Mouse (Mus musculus) hindbrain, embryonic 13.5 days (tissue): ENCODE measurements around the gene Camk1d. TPM values are rescaled to one million over a fixed set of nuclear protein-coding genes. Genes with fewer than 3 reads are reported as not detected.

Source experiments
- ATAC-seq: fragments of 200-750 bp; cut with Nextera tagmentation; 2 replicates; pipeline ENCODE4 v1.8.0; 2017; ENCODE audit warnings: moderate TSS enrichment; ENCODE audit not compliant: low FRiP score
- H3K27ac ChIP-seq: fragments of 300-500 bp; sonication (generic); 2 replicates; pipeline ENCODE4 v1.5.1; 2015; ENCODE audit warnings: inconsistent platforms, mild to moderate bottlenecking, moderate library complexity
- H3K27me3 ChIP-seq: fragments of 300-500 bp; sonication (generic); 2 replicates; pipeline ENCODE4 v1.6.1; 2015; ENCODE audit warnings: mild to moderate bottlenecking, inconsistent platforms
- H3K36me3 ChIP-seq: fragments of 300-500 bp; sonication (generic); 2 replicates; pipeline ENCODE4 v1.6.1; 2015; ENCODE audit warnings: mild to moderate bottlenecking, inconsistent platforms
- H3K4me1 ChIP-seq: fragments of 300-500 bp; sonication (generic); replicated peaks from 2 replicates; pipeline ENCODE4 v1.6.1; 2015; ENCODE audit warnings: inconsistent platforms
- H3K4me2 ChIP-seq: fragments of 300-500 bp; sonication (generic); 2 replicates; pipeline ENCODE4 v1.6.1; 2015; ENCODE audit warnings: inconsistent platforms, mild to moderate bottlenecking, moderate library complexity
- H3K4me3 ChIP-seq: fragments of 300-500 bp; sonication (generic); 2 replicates; pipeline ENCODE4 v1.5.1; 2015; ENCODE audit warnings: mild to moderate bottlenecking, inconsistent platforms
- H3K9ac ChIP-seq: fragments of 300-500 bp; sonication (generic); 2 replicates; pipeline ENCODE4 v1.6.1; 2015; ENCODE audit warnings: mild to moderate bottlenecking, inconsistent platforms
- H3K9me3 ChIP-seq: fragments of 300-500 bp; sonication (generic); 2 replicates; pipeline ENCODE4 v1.6.1; 2016; ENCODE audit warnings: inconsistent platforms
- WGBS: fragments of 180-500 bp; shearing (Covaris S2); methylation state at CpG from one replicate; pipeline ENCODE4 v1.1.7; 2015; 5-methylcytosine and 5-hydroxymethylcytosine counted together
- polyA plus RNA-seq: library from polyadenylated mRNA; unstranded; fragments of >200 nt; fragmentation: Nextera tagmentation; extraction: Ambion mirVana; gene quantifications from 2 replicates; pipeline ENCODE4 v1.2.1, GENCODE M21; 2015

Camk1d gene
- polyA plus RNA-seq, 1 experiment from 2014 or later, result 3.5 TPM

DNA sequence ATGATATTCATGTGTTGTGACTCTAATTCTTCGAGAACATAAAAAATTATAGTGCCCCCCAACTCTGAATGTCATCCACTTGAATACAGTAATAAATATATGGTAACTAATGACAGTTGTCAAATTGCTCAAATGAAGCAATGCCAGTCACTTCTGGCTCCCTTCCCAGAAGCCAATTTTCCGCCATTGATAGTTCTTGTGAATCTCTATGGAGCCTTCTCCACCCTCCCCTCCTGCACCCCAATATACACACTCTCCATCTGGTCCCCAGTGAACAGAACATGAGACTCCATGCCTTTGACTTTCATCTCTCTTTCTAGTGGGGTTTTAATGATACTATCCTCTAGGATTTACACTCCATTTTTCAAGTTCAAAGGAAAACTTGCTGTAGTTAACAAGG, 184.3 kb downstream of the Camk1d start:
- no peak overlapping the region for H3K27ac ChIP-seq
- H3K9ac ChIP-seq, result no peak overlapping the region
- WGBS, result 75% methylated on average over 2 of the region's 2 CpGs
- H3K36me3 ChIP-seq, result no peaks in the 10 kb centered on the region
- H3K4me2 ChIP-seq, result no peak overlapping the region
- no peaks in the 10 kb centered on the region for H3K4me1 ChIP-seq
- no peaks in the 10 kb centered on the region for H3K27me3 ChIP-seq
- H3K9me3 ChIP-seq, result no peaks in the 10 kb centered on the region
- H3K4me3 ChIP-seq, result no peak overlapping the region
- ATAC-seq, result no peak

GRCm38 (mm10) chr2:5519221-5519669, 195.1 kb downstream of the Camk1d start:
- Histone ChIP-seq H3K9ac (no peak overlapping the region), H3K27me3 (no peaks in the 10 kb centered on the region), H3K36me3 (no peaks in the 10 kb centered on the region), H3K4me2 (no peak overlapping the region), H3K4me3 (no peak overlapping the region), H3K4me1 (0 out of 2 replicates have a peak, but pooled peaks cover 4% of the 10 kb centered on the region), H3K9me3 (0 out of 2 replicates have a peak, but pooled peaks cover 3% of the 10 kb centered on the region), H3K27ac (no peak overlapping the region)
- no peak for ATAC-seq
- WGBS, result 59% methylated on average over 8 of the region's 8 CpGs

GRCm38 (mm10) chr2:5515106-5515505, 199.2 kb downstream of the Camk1d start:
- WGBS, result 89% methylated on average over 2 of the region's 2 CpGs
- no peak for ATAC-seq
- Histone ChIP-seq H3K4me2 (no peak overlapping the region), H3K27me3 (no peaks in the 10 kb centered on the region), H3K9ac (no peak overlapping the region), H3K36me3 (no peaks in the 10 kb centered on the region), H3K4me1 (0 out of 2 replicates have a peak, but pooled peaks cover 4% of the 10 kb centered on the region), H3K9me3 (0 out of 2 replicates have a peak, but pooled peaks cover 7% of the 10 kb centered on the region), H3K4me3 (no peak overlapping the region), H3K27ac (no peak overlapping the region)

GRCm38 (mm10) chr2:5514095-5514494, 200.2 kb downstream of the Camk1d start:
- no peak overlapping the region for H3K4me2 ChIP-seq
- no peaks in the 10 kb centered on the region for H3K36me3 ChIP-seq
- no peak overlapping the region for H3K4me3 ChIP-seq
- H3K9ac ChIP-seq, result no peak overlapping the region
- H3K4me1 ChIP-seq, result 0 out of 2 replicates have a peak, but pooled peaks cover 2% of the 10 kb centered on the region
- no peak overlapping the region for H3K27ac ChIP-seq
- H3K9me3 ChIP-seq, result 0 out of 2 replicates have a peak, but pooled peaks cover 7% of the 10 kb centered on the region
- H3K27me3 ChIP-seq, result no peaks in the 10 kb centered on the region
- WGBS, result 94% methylated on average over 5 of the region's 5 CpGs
- ATAC-seq, result no peak

DNA sequence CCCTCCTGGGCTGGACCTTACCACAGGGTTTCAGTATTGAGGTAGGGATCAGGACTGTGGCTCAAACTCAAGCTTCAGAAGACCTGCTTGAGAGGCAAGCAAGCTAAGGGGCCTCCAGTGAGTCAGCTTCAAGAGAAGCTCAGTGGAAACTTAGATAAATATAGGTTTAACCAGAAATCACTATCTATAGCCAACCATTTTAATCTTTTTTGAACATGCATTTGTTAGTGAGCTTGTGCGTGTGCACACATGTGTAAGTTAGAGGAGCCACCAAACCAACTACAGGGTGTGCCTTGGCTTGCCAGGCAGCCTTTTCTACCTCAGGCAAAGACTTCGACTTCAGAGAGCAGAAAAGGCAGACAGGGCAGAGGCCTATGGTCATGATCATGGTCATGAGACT, 200.7 kb downstream of the Camk1d start:
- no peak overlapping the region for H3K4me2 ChIP-seq
- H3K9me3 ChIP-seq, result 0 out of 2 replicates have a peak, but pooled peaks cover 7% of the 10 kb centered on the region
- H3K27ac ChIP-seq, result no peak overlapping the region
- H3K4me3 ChIP-seq, result no peak overlapping the region
- H3K36me3 ChIP-seq, result no peaks in the 10 kb centered on the region
- H3K27me3 ChIP-seq, result no peaks in the 10 kb centered on the region
- no peaks in the 10 kb centered on the region for H3K4me1 ChIP-seq
- ATAC-seq, result no peak
- WGBS, result 90% methylated on average over 2 of the region's 2 CpGs
- no peak overlapping the region for H3K9ac ChIP-seq

GRCm38 (mm10) chr2:5510042-5510441, 204.3 kb downstream of the Camk1d start:
- H3K27ac ChIP-seq, result no peak overlapping the region
- no peak overlapping the region for H3K9ac ChIP-seq
- H3K4me1 ChIP-seq, result no peaks in the 10 kb centered on the region
- ATAC-seq, result no peak
- no peaks in the 10 kb centered on the region for H3K27me3 ChIP-seq
- no peak overlapping the region for H3K4me2 ChIP-seq
- 91% methylated on average over 6 of the region's 6 CpGs for WGBS
- H3K9me3 ChIP-seq, result 0 out of 2 replicates have a peak, but pooled peaks cover 7% of the 10 kb centered on the region
- H3K36me3 ChIP-seq, result no peaks in the 10 kb centered on the region
- no peak overlapping the region for H3K4me3 ChIP-seq

DNA sequence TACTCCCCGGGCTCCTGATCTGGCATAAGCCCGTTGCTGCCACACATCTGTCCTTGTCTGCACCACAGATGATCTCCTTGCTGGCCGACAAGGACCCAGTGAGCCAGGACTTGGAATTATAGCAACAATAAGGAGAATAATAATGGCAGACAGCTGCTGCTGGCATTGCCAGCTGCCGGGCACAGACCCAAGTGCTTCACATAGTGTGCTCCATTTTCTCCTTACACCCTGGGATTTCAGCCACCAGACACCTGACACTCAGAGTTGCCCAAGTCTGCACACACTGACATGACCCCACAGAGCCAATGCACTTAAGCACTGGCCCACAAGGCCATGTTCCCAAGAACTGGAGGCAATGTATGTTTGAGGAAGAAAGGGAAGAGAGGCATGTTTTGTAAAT, 214.7 kb downstream of the Camk1d start:
- Histone ChIP-seq H3K9ac (no peak overlapping the region), H3K27me3 (no peaks in the 10 kb centered on the region), H3K4me1 (no peaks in the 10 kb centered on the region), H3K4me2 (no peak overlapping the region), H3K36me3 (no peaks in the 10 kb centered on the region), H3K27ac (no peak overlapping the region), H3K9me3 (no peaks in the 10 kb centered on the region), H3K4me3 (no peak overlapping the region)
- 63% methylated on average over 4 of the region's 4 CpGs for WGBS
- ATAC-seq, result no peak

DNA sequence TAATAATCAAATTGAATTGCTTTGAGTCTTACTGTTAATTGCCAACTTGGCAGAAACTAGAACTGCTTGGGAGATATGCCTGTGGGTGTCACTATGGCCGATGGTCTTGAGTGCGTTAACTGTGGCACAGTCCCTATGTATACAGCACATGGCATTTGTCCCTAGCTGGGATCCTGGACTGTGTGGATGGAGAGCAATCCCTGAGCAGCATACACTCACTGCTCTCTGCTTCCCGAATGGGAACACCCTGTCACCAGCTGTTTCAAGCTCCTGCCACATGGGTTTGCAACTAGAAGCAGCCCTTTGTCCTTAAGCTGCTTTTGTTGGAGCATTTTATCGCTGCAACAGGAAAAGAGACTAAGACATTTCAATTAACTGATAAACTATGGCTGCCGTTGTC, 224.4 kb downstream of the Camk1d start:
- H3K36me3 ChIP-seq, result no peaks in the 10 kb centered on the region
- WGBS, result 72% methylated on average over 5 of the region's 5 CpGs
- H3K4me3 ChIP-seq, result no peak overlapping the region
- H3K9ac ChIP-seq, result no peak overlapping the region
- H3K9me3 ChIP-seq, result no peaks in the 10 kb centered on the region
- H3K27ac ChIP-seq, result no peak overlapping the region
- ATAC-seq, result no peak
- no peak overlapping the region for H3K4me2 ChIP-seq
- H3K4me1 ChIP-seq, result no peaks in the 10 kb centered on the region
- H3K27me3 ChIP-seq, result no peaks in the 10 kb centered on the region

GRCm38 (mm10) chr2:5487344-5487743, 227.0 kb downstream of the Camk1d start:
- ATAC-seq, result no peak
- 94% methylated on average over 3 of the region's 3 CpGs for WGBS
- peaks cover 6% of the 10 kb centered on the region; the same call in 1 of the 2 replicates for H3K4me1 ChIP-seq
- H3K4me3 ChIP-seq, result no peak overlapping the region
- H3K27me3 ChIP-seq, result no peaks in the 10 kb centered on the region
- no peaks in the 10 kb centered on the region for H3K36me3 ChIP-seq
- H3K27ac ChIP-seq, result no peak overlapping the region
- H3K9me3 ChIP-seq, result no peaks in the 10 kb centered on the region
- H3K4me2 ChIP-seq, result no peak overlapping the region
- H3K9ac ChIP-seq, result no peak overlapping the region

GRCm38 (mm10) chr2:5486663-5487062, 227.7 kb downstream of the Camk1d start:
- no peak for ATAC-seq
- Histone ChIP-seq H3K9ac (no peak overlapping the region), H3K4me3 (no peak overlapping the region), H3K27me3 (no peaks in the 10 kb centered on the region), H3K36me3 (no peaks in the 10 kb centered on the region), H3K27ac (no peak overlapping the region), H3K4me1 (peaks cover 6% of the 10 kb centered on the region; the same call in 1 of the 2 replicates), H3K9me3 (no peaks in the 10 kb centered on the region), H3K4me2 (no peak overlapping the region)
- 91% methylated on average over 7 of the region's 7 CpGs for WGBS

DNA sequence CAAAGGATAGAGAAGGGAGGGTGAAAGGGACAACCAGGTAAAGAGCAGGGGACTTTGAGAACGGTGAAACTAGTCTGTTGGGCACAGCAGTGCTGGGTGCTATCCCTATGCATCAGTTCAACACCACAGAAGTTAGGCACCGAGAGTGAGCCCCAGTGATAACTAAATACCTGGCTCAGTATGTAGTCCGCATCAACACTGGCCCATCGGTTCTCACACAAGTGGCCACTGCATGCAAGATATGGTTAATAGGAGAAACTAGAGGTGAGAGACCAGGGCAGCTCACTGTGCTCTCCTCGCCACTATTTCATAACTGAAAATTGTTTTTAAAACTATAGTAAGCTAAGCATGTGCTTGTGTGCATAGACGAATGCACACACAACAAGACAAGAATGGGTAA, 228.5 kb downstream of the Camk1d start:
- 94% methylated on average over 6 of the region's 6 CpGs for WGBS
- Histone ChIP-seq H3K4me3 (no peak overlapping the region), H3K4me1 (peaks cover 6% of the 10 kb centered on the region; the same call in 1 of the 2 replicates), H3K9me3 (no peaks in the 10 kb centered on the region), H3K27ac (no peak overlapping the region), H3K4me2 (no peak overlapping the region), H3K36me3 (no peaks in the 10 kb centered on the region), H3K9ac (no peak overlapping the region), H3K27me3 (no peaks in the 10 kb centered on the region)
- no peak for ATAC-seq

DNA sequence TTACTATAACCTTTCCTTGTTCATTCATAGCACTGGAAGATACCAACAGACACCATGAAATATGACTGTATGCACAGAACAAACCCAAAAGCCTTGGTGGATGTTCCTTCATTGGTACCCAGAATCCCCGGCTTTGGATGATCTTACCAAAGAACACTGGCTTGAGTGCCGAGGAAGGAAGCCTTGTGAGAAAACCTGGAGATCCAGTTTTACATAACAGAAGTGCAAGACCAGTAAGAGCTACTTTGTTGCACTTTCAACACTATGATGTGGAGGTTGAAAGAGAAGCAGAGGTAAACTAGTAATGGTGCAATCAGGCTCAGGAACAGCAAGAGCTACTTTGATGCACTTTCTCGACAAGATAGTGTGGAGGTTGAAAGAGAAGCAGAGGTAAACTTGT, 234.4 kb downstream of the Camk1d start:
- WGBS, result 92% methylated on average over 3 of the region's 3 CpGs

GRCm38 (mm10) chr2:5478709-5479108, 235.6 kb downstream of the Camk1d start:
- H3K36me3 ChIP-seq, result no peaks in the 10 kb centered on the region
- no peak overlapping the region for H3K4me3 ChIP-seq
- ATAC-seq, result no peak
- no peaks in the 10 kb centered on the region for H3K9me3 ChIP-seq
- no peaks in the 10 kb centered on the region for H3K4me1 ChIP-seq
- H3K27ac ChIP-seq, result no peak overlapping the region
- WGBS, result 88% methylated on average over 5 of the region's 5 CpGs
- H3K9ac ChIP-seq, result no peak overlapping the region
- no peak overlapping the region for H3K4me2 ChIP-seq
- H3K27me3 ChIP-seq, result no peaks in the 10 kb centered on the region

More for the DNA sequence above, 234.4 kb downstream of the Camk1d start:
- no peak overlapping the region for H3K4me2 ChIP-seq
- no peak overlapping the region for H3K27ac ChIP-seq
- H3K4me1 ChIP-seq, result peaks cover 6% of the 10 kb centered on the region; the same call in 1 of the 2 replicates
- no peak overlapping the region for H3K4me3 ChIP-seq
- no peak for ATAC-seq
- H3K9me3 ChIP-seq, result no peaks in the 10 kb centered on the region
- no peaks in the 10 kb centered on the region for H3K36me3 ChIP-seq
- H3K27me3 ChIP-seq, result no peaks in the 10 kb centered on the region
- no peak overlapping the region for H3K9ac ChIP-seq
